Mouse (Mus musculus) embryo, embryonic 9.5 days (tissue): Measurements from ENCODE around the gene Vmn1r84.

Experiments
- DNase-seq: peaks from one replicate; pipeline ENCODE4 v3.0.0-alpha.2; 2017; ENCODE audit errors: extremely low spot score

Vmn1r84 gene

DNA sequence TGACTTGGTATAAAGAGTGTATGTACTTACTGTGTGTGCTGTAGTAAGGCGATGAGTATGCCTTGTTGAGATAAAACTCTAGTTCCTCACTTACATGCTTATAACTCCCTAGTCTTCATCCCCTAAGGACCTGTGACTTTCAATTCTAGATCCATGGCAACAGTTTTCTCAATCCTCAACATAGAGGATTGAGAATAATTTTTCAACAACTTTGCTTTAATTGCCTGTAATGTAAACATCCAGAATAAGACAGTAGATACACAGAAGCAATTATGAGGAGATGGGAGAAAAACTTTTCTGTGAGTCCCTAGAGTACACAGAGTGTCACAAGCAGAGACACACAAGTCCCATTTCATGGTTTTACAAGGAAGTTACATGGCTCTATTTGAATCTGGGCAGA lies at the start of gene Vmn1r84:
Vmn1r84 (minus strand) TSS at position 101 of the 400 bp plus-strand sequence.
- DNase-seq, result no peak

DNA sequence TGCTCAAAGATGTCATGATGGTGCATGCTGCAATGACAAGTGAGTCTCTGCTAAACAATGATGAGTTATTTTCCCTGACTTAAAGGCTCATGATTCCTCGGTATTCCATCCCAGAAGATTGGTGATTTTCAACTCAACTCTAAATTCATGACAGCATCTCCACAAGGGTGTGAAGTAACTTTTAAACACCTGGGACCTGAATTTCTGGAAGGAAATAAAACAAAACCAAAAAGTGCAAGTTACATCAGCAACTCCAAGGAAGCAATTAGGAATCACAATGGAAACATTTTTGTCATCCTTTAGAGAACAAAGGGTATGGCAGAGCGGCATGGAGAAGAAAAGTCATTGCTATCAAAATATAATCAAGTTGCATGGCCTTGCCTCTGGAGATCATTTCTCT lies 39.7 kb downstream of the Vmn1r84 start, which contains the start of gene Vmn1r83:
Vmn1r83 (minus strand) TSS at position 101 of the 400 bp plus-strand sequence.
- no peak for DNase-seq
